Comparison of ENCODE assay signal across 7 mouse cellular contexts in the genomic region with DNA sequence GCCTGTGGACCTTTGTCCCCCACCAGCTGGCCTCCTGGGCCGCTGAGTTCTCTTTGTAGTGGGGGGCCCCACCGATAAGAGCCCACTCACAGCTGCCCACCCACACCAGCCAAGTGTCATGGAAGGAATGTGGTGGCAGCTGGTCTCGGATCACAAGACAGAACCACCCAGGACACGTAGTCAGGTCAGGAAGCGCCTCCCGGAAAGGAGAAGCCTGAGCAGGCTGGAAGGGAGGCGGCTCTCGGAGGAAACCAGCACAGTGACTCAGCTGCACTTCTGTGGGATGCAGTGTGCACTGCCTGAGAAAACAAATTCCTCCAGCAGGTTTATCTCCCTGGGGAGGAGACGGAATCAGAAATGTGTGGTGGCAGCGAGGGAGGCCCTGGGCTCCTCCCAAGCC.
DNase-seq lines count a peak whose midpoint lies in the region; ATAC-seq and TF ChIP-seq lines count a peak whose summit lies in the region.

No protein-coding gene starts in this region.

- no peak for ATAC-seq in hindbrain, embryonic 11.5 days (ENCODE audit: low FRiP score)

- TF ChIP-seq POLR2A in bone marrow, adult 2 months (IDR thresholded peaks at IDR 0.05; ENCODE audit: borderline replicate concordance, control insufficient read depth, low read depth, low read length): no peak

- H3K9me3 ChIP-seq in hindbrain, embryonic 11.5 days (ENCODE audit: control insufficient read depth, low read length): no peaks in the 10 kb centered on the region

- H3K9ac ChIP-seq in hindbrain, embryonic 11.5 days (ENCODE audit: low read depth, low read length): no peak overlapping the region

- H3K4me3 ChIP-seq in bone marrow, adult 2 months (replicated peaks; ENCODE audit: control insufficient read depth, low read depth, low read length): no peak overlapping the region
- no peak overlapping the region for H3K4me3 ChIP-seq in hindbrain, embryonic 11.5 days (ENCODE audit: low read depth, low read length)

- no peaks in the 10 kb centered on the region for H3K27me3 ChIP-seq in hindbrain, embryonic 11.5 days (ENCODE audit: control insufficient read depth, insufficient read depth, low read length)

- H3K36me3 ChIP-seq in hindbrain, embryonic 11.5 days (ENCODE audit: control insufficient read depth, insufficient read depth, low read length): no peaks in the 10 kb centered on the region

- H3K27ac ChIP-seq in bone marrow, adult 2 months (ENCODE audit: control insufficient read depth, insufficient read depth, low read depth, low read length, poor library complexity): peak overlapping the region; percentile 1; the same call in 1 of the 2 replicates
- H3K27ac ChIP-seq in hindbrain, embryonic 11.5 days (ENCODE audit: low read depth, low read length): no peak overlapping the region

- intact Hi-C loops in heart, postnatal 25 days (cut with DNase I): loop anchor here (2.0 to 10.0 kb wide), 3 partner anchors 85 to 218 kb away; no protein-coding TSS in a partner anchor

- peak; percentile 43 for DNase-seq in MEL-GATA-1-ER (ENCODE audit: extremely low read depth, low read depth)
- peak; percentile 68 for DNase-seq in heart, postnatal 25 days (ENCODE audit: low spot score)
- peak; percentile 79 to 84 for DNase-seq in lung, adult 18-20 months
- DNase-seq in thymus, postnatal 36 days: no peak
- DNase-seq in hindbrain, embryonic 11.5 days (ENCODE audit: low spot score): no peak
- DNase-seq in ovary, postnatal 14 days (ENCODE audit: low spot score): no peak

- H3K4me2 ChIP-seq in hindbrain, embryonic 11.5 days (replicated peaks; ENCODE audit: low read depth, low read length): no peak overlapping the region

- WGBS in bone marrow, adult 2 months: 19% methylated on average over 10 of the region's 10 CpGs
- WGBS in hindbrain, embryonic 11.5 days: 81% methylated on average over 10 of the region's 10 CpGs

- H3K4me1 ChIP-seq in bone marrow, adult 2 months (ENCODE audit: control insufficient read depth, insufficient read depth, low read length): peaks cover 8% of the 10 kb centered on the region
- peaks cover 4% of the 10 kb centered on the region for H3K4me1 ChIP-seq in hindbrain, embryonic 11.5 days (replicated peaks; ENCODE audit: control insufficient read depth, insufficient read depth, low read length)

- TF ChIP-seq CTCF in bone marrow, adult 2 months (IDR thresholded peaks at IDR 0.05; ENCODE audit: control insufficient read depth, insufficient read depth, low read length): no peak

Comparison
In these comparisons a context has a peak if more than half of its experiments do, and no peak if none do; other contexts are left out.
1. DNase-seq: peak in MEL-GATA-1-ER (single experiment), heart, postnatal 25 days (single experiment) and lung, adult 18-20 months (2 of 2); none in thymus, postnatal 36 days (0 of 2), hindbrain, embryonic 11.5 days (single experiment) and ovary, postnatal 14 days (single experiment).